Mouse (Mus musculus): ENCODE measurements at regions not wholly inside any gene's neighbourhood (a gene's known extent, or its start where the extent isn't known, plus 50 kb on each side); places are given as distances from the start of the nearest gene placed in this dataset.

GRCm38 (mm10) chr13:37579775-37580174 lies 198.4 kb upstream of the Rreb1 start:
- peak; percentile 20 to 23 for DNase-seq

DNA sequence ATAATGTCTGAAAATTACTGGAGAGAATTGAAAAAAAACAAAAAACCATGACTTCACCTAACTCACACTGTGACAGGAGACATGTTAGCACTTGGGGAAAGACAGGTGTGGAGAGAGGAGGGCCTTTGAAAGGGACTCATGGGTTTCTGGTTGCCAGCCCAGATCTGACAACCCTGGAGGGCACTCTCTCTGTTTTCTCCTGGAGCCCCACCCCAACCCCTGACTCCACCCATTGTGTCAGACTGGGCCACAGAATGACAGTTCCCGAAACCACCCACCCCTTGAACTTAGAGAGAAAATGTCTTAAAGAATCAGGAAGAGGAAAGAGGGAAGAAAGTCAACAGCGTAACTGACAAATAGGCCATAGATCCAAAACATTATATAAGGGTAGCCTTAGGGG lies 197.4 kb upstream of the Rreb1 start:
- DNase-seq = no peak

DNA sequence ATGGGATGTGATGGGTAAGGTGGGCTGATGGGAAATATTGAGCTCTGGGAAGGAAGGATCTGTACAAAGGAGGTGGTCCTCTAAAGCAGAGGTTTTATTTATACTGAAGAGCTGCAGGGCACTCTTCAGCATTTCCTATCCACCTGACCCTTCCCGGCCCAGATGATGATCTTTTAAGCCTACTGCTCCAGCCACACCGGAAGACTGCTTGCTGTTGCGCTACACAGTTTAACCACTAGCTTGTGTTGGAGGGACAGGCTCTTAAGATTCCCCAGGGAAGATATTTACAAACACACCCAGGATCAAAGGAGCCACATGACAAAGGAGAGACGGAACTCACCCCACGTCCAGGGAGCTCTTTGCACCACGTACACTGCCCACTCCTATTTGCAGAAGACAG lies 196.8 kb upstream of the Rreb1 start:
- DNase-seq = no peak

DNA sequence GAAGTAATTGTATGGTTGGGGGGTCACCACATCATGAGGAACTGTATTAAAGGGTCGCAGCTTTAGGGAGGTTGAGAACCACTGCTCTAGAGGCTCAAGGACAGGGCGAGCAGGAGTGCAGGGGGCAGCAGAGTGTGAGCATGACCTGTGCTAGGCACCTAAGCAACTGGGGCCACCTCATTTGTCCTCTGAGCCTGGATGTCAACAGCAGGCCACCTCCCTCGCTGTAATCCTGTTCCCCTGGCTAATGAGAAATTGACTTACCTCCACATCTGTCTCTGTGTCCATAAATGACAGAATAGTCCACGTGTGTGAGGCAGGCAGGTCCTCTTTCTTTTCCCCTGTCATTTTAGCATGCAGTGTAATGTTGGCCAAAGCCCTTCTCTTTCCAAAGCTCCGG lies 192.7 kb upstream of the Rreb1 start:
- DNase-seq = no peak

DNA sequence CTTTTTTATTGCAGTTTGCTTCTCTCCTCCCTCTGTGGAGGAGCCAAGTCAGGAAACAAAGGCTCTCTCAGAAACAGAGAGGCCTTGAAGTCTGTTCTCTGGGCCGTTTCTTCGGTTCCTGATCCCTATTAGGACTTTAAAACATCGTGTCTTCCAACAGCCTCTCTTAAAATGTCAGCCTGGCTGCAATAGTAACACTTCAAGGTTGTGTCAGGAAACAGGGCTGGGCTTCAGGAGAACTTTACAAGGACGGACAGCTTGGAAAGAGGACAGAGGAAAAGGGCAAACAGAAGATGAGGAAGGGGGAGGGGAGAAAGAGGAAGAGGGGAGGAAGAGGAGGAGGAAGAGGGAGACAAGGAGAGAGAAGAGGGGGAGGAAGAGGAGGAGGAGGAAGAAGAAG lies 191.7 kb upstream of the Rreb1 start:
- DNase-seq = no peak

DNA sequence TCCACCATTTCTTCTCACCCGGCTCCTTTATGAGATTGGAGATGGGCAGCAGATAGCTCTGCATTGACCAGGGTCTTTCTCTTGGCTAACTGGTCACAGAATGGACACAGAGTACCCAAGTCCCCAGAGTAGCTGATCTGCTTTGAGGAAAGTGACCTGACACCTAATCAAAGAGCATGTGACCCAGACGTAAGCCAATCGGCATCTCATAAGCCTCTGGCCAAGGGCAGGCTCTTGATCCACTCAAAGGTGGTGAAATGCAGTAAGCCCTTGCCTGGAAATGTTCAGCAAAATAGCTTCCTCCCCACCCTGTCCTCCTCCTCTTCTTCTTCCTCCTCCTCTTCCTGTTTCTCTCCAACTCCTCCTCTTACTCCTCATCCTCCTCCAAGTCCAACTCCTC lies 190.3 kb upstream of the Rreb1 start:
- DNase-seq = no peak

DNA sequence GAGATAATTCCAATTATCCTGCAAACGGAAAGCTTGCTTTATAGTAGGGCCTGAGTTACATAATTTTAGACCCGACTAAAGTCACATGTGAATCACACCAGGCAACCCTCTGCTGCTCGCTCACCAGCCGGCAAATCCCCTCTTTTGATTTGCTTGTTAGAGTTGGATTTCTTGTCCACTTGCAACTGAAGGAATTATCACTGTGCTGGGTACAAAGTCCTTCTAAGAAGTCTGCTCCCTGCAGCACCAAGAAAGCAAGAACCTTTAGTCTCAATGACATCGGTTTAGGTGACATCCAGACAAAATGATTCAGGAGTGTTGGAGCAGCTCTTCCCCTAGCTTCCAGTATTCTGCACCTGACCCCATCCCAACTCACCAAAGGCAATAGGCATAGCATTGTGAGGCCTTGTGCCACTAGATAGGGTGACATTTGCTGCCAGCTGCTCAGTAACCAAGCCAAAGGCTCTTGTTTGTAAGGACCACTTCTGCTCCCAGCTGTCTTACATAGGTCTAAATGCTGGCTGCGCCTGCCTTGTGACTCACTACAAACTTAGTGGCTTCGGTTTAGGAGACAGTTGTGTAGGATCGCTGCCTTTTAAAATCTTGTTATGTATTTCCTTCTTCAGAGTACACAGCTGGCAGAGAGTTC lies 189.5 kb upstream of the Rreb1 start:
- no peak for DNase-seq

DNA sequence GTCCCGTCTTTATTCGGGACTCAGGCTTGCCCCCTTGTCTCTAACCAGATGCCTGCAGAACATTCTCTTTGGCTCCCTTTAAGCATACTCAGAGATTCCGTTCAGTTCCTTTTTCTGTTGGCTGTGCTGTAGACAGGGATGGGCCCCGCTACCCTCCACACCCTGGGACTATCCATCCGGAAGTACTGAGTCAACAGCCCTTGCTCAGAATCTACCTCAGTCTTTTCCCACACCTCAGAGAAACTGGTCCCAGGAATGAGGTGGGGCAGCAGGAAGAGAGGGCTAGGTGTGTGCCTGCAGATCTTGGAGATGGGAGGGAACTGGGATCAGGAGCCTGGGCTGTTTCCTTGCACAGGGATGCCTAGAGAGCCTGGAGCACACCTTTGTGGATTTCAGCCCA lies 186.1 kb upstream of the Rreb1 start:
- DNase-seq = no peak

DNA sequence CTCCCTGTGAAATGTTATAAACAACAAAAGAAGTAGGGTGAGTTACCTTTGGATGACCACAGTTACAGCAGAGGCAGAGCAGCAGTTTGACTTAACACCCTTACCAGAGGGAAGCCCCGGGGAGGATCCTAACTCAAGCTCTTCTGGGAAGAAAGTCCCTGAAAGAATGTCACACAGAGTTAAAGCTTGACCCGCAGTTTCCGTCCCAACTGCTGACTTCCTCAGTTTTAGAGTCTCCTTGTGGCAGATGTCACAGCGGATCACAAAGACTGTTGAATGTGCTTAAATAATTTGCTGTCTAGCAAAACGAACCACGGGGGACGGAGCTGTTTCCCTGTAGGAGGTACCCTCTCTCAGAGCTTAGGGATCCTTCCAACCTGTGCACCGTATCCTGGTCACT lies 183.0 kb upstream of the Rreb1 start:
- no peak for DNase-seq

GRCm38 (mm10) chr13:37597575-37597974 lies 180.6 kb upstream of the Rreb1 start:
- DNase-seq = no peak

- no peak for DNase-seq
Measured at GRCm38 (mm10) chr13:37598165-37598775, 179.9 kb upstream of the Rreb1 start.

DNA sequence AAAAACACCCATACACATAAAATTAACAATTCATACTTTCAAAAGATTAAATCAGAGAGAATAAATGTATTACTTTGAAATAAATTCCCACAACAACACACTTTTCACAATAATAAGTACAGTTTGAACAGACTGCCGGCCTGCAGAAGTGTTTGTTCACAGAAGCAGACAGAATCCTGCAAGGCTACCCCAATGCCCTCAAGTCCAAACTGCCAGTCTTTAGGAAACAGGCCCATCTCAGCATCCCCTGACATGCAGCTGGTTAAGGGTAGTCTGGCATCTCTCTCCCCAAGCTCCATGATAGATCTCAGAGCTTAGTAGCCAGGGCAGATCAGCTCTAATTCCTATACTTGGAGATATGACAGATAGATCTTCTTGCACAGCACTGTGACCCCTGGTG lies 178.5 kb upstream of the Rreb1 start:
- no peak for DNase-seq

- DNase-seq = no peak
Measured at GRCm38 (mm10) chr13:37600172-37600571, 178.0 kb upstream of the Rreb1 start.

GRCm38 (mm10) chr13:37601068-37601467 lies 177.1 kb upstream of the Rreb1 start:
- no peak for DNase-seq

DNA sequence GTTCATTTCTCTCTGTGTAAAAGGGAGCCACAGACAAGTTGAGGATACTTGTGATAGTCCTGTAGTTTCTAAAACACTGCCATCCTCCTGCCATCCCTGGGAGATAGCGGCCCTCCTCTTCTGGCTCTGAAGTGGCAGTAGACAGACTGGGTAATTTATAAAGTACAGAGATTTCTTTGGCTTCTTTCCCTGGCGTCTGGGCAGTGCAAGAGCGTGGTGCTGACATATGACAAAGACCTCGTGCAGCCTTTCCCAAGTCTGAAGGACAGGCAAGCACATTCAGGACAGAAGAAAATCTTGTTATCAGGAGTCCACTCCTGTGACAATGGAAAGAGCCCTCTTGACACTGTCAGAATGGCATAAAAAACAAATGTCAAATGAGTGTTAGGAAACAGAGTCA lies 175.9 kb upstream of the Rreb1 start:
- no peak for DNase-seq

DNA sequence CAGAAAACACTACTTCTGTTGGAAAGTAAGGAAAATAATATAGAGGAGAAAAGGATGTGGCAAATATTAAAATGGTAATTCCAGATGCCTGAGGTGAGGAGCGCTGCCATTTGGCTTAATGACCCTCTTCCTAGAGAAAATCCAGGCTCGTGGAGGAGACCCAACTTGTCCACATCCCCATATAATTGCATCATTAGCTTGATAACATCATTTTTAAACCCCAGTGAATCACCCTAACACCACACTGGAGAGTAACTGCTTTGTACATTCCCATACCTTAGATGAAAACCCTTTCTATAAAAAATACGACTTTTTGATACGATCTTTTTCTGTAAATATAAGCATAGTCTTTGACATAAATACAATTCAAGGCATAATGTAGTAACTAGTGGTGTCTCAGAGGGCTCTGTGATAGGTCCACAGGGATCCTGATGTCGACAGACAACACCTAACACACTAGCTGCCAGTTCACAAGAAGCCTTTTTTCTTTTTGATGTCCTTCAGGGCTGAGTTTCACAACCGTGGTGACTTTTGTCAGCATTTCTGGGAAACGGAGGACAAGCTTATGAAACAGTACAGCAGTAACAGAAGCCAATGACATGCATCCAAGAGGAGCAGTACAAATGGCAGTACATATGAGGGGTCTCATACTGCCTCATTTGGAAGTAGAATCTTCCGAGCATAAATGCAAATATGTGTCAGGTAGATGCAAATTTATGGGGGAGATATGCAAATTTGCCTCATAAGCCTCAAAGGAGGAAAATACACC lies 174.8 kb upstream of the Rreb1 start:
- DNase-seq = no peak

- no peak for DNase-seq
Measured at GRCm38 (mm10) chr13:37606250-37606649, 171.9 kb upstream of the Rreb1 start.

GRCm38 (mm10) chr13:37609085-37609484 lies 169.1 kb upstream of the Rreb1 start:
- DNase-seq = no peak

GRCm38 (mm10) chr13:37611387-37611786 lies 166.8 kb upstream of the Rreb1 start:
- no peak for DNase-seq

- DNase-seq = no peak
Measured at GRCm38 (mm10) chr13:37617015-37617414, 161.2 kb upstream of the Rreb1 start.

DNA sequence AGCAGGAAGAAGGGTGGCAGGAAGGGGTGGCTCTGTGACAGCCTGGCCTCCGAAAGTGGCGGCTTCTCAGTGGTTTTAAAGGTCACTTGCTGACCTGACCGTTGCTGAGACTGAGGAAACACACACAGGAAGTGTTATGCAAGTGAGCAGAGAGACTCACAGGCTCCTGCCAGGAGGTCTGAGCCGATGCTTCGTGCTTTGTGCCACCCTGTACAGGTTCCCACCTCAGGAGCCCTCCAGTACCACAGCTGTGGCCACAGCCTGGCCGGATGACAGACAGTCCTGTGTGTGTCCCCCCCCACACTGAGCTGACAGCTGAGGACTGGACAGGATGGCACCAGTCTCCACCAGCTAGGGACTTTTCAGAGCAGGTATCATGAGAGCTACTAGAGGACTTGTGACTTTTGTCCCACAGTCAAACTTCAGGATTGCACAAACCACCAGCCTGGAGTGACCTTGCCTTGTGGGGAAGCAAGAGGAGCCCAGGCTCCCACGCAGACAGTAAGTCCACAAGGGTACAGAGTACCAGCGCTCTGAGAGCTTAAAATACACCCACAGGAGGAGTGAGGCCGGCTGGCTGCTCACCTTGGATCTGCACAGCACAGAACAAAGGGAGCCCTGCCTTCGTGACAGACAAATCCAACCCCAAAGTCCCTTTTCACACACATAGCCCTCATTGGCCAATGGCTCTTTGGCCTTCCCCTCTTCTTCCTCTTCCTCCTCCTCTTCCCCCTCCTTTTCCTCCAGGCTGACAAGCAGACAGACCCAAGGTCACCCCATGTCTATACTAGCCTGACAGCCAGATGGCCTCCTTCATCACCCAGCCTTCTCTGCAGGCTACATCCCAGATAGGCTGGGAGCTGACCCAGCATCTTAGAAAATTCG lies 158.1 kb upstream of the Rreb1 start:
- DNase-seq = no peak

DNA sequence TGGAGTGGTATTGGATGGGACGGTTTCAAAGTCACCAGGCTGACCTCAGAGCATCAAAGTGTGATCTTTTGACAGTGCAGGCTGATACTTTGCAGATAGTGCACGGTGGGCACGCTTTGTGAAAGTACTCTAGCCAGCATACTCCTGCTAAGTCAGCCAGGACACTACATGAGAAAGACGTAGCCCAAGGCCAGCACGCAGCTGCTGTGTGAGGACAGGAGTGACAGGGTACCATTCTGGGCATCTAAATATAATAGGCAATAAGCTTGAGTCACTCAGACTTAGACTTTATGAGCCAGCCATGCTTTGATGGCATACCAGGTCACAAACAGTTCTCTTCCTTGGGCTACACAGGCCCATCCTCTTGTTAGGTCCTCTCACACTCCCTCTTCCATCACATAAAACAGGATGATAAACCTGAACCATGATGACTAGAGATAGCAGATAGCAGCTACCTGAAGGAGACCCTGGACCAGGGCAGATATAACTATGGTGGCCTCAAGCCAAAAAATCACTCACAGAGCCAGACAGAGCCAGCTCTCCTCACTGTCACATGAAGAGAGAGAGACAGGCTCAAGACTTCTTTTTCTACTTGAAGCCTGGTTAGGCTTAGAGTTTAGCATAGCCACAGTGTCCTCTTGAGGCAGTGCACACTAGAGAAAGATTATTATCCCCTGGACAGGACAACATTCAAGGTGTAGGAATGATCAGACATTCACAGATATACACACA lies 156.7 kb upstream of the Rreb1 start:
- DNase-seq = no peak
